Mouse (Mus musculus) cerebellum, postnatal 10 days (tissue): ENCODE measurements around the gene Olfr9.
"Not testable (repeated sequence)": the region's sequence is repeated elsewhere in the genome, so short reads cannot be mapped to it uniquely, and the experiment has no call there.

Experiments used
- DNase-seq, 2 experiments: peaks; one replicate each; pipeline ENCODE4 v3.0.0; 2021; ENCODE audit warnings: mixed read lengths in 2 of 2

Gene Olfr9

DNA sequence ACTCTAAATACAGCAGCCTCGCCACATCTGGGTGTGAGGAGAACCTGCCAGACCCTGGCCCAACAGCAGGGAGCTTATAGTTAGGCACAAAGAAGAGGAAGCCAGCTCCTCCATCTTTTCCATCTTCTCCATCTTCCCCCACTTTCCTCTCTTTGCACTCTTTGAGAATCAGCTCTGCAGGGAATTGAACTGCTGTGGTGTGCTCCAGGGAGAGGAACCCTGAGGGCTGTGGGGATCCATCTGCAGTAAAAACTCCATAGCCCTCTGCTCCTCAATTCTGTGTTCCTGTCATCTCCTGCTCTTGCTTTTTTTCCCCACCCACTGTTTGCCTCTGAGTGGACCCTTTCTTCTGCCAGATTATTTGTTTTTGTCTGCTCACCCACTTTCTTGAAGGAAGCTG is at the start of gene Olfr9:
Gene Olfr9 (plus strand): TSS at position 301 of the 400 bp plus-strand sequence.
- not testable (repeated sequence) for DNase-seq

DNA sequence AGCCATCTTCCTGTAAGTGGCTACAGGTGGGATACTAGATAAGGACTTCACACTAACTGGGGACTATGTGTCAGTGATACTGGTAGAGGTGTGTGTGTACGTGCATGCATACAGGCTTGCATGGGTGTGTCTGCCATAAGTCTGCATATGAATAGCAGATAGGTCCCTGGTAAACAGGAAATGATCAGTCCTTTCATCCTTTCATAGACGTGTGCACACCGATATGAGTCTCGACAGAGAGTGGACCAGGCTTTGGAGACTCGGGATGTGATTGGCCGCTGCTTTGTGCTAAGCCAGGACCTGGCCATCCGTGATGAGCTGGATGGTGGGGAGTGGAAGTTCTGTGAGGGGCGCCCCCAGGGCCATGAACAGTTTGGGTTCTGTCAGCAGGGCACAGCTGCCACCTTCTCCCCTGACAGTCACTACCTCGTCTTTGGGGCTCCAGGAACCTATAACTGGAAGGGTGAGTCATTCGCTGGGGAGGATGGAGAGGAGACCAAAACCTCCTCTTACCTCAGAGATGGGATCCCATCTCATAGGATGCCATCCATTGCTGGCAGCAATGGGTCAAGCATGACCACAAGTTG is 48.7 kb upstream of the Olfr9 start:
- DNase-seq = no peak

GRCm38 (mm10) chr10:128945675-128946074 is 43.6 kb upstream of the Olfr9 start:
- DNase-seq = peak; percentile 78 to 79

GRCm38 (mm10) chr10:128947496-128947895 is 41.7 kb upstream of the Olfr9 start:
- no peak for DNase-seq

- no peak for DNase-seq
Observed at GRCm38 (mm10) chr10:128950208-128950887, 38.9 kb upstream of the Olfr9 start.

GRCm38 (mm10) chr10:128958340-128958739 is 30.9 kb upstream of the Olfr9 start:
- DNase-seq = no peak

DNA sequence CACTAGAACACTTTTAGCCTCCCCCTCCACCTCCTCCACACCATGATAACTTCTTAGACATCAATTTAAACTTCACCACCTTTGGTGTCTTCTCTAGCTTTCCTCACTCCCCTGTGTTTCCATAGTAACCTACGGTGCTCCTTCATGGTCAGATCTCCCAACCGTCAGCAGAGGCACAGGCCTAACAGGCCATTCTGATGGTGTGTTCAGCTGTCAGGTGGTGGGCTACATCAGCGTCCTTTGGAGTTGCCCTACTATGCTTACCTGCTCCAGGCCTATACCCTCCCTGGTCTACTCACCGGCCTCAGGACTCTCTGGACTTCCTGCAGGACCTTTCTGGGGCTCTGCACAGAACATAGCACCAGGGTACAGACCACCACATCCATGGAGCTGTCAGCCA is 29.1 kb upstream of the Olfr9 start:
- DNase-seq = no peak

GRCm38 (mm10) chr10:128960590-128961584 is 28.3 kb upstream of the Olfr9 start, which contains the start of gene Mettl7b:
TSS of gene Mettl7b (minus strand) at chr10:128960988.
- no peak for DNase-seq

- DNase-seq = no peak
Observed at GRCm38 (mm10) chr10:128964961-128965360, 24.3 kb upstream of the Olfr9 start.

GRCm38 (mm10) chr10:128965871-128966270 is 23.4 kb upstream of the Olfr9 start:
- DNase-seq = no peak

DNA sequence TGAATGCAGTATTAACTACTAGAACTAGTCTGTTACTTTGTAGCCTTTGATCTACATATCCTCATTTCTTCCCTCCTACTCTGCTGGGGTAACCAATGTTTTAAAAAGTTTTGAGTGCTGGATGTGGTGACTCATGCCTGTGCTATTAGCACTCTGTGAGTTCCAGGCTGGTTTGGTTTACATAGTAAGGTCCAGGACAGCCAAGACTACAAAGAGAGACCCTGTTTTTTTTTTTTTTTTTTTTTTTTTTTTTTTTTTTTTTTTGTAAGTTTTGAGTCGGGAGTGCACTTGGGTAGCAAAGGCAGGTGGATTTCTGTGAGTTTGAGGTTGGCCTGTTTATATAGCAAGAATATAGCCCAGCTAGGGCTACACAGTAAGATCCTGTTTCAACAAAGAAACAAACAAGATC is 20.9 kb upstream of the Olfr9 start:
- DNase-seq = no peak

- DNase-seq = no peak
Observed at GRCm38 (mm10) chr10:128970740-128971250, 18.4 kb upstream of the Olfr9 start.

GRCm38 (mm10) chr10:128972841-128973240 is 16.4 kb upstream of the Olfr9 start:
- DNase-seq = no peak

DNA sequence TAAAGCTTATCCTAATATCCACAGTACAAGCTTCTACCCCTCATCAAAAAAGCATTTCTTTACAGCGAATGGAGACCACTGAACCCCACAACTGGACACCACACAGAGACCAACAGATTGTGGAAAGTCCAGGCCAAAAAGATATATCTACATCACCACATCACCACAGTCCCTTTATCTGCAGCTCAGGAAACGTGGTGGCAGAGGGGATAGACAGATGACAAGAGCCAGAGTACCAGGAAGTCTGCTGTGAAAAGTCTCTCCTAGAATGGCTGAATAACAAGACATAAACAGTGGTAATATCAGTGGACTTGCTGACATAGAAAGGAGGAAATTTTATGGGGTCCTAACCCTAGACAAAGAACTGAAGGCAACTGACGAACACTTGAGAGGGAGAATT is 12.8 kb upstream of the Olfr9 start:
- no peak for DNase-seq

- peak; percentile 81 to 82 for DNase-seq
Observed at GRCm38 (mm10) chr10:128977522-128978114, 11.6 kb upstream of the Olfr9 start.

GRCm38 (mm10) chr10:128980644-128981365 is 8.4 kb upstream of the Olfr9 start:
- DNase-seq = no peak

DNA sequence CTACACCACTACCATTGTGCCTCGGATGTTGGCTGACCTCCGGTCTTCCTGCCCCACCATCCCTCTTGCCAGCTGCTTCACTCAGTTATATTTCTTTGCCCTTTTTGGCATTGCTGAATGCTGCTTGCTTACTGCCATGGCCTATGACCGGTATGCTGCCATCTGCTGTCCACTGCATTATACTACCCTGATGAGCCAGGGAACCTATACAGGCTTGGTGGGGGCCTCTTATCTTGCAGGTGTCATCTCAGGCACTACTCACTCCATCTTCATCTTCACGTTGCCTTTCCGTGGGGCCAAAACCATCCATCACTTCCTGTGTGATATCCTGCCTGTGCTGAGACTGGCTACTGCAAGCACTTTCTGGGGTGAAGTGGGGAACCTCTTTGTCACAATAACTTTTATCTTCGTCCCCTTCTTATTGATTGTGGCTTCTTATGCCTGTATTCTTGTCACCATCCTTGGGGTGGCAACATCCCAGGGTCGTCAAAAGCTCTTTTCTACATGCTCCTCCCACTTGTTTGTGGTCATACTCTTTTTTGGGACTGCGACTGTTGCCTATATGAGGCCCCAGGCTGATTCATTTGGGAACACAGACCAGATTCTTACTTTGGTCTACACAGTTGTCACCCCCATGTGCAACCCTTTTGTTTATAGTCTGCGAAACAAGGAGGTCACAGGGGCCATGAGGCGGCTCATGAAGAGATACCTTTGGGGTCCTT is 1.1 kb downstream of the Olfr9 start:
- DNase-seq = not testable (repeated sequence)

DNA sequence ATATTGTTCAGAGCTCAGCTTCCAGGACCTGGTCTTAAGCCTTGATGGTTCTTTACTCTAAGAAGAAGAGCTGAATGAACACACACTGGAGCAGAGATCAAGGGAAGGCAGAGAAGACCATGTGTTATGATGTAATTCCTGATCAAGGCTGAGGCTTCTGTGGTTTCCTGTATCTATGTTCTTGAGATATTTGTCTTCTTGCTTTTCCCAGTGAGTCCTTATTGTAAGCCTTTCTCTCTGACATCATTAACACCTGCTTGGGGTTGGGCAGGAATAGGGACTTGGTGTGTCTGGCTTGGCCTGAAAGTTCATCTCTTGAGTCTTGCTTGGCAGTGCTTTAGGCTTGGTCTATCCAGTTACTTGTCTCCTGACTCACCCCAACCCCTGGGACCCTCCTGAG is 1.8 kb downstream of the Olfr9 start:
- DNase-seq = no peak

- DNase-seq = no peak
Observed at GRCm38 (mm10) chr10:128995796-128996195, 6.6 kb downstream of the Olfr9 start.

GRCm38 (mm10) chr10:128996523-128997040 is 7.4 kb downstream of the Olfr9 start:
- DNase-seq = no peak
